Mouse (Mus musculus): ENCODE results near the gene Fstl1. TPM values are rescaled to one million over a fixed set of nuclear protein-coding genes. Genes with fewer than 3 reads are reported as not detected.

Fstl1 gene
- polyA plus RNA-seq, 1 experiment from 2014 or later: 641 TPM

DNA sequence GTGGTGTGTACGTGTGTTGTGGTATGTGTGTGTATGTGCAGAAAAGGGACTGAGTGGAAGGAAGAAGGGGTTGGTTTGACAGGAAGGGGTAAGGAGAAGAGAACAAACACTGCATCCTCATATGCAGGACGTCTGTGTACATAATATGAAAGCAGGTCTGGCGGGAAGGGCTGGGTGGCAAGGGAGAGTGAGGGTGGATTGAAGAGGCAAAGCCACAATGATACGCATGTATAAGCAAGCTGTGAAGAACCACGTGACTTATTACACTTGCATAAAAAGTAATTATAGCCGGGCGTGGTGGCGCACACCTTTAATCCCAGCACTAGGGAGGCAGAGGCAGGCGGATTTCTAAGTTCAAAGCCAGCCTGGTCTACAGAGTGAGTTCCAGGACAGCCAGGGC is 89.2 kb downstream of the Fstl1 start:
- H3K4me1 ChIP-seq (replicated peaks; ENCODE audit: insufficient read depth, low read length): peaks cover 6% of the 10 kb centered on the region; the same call in 1 of the 2 replicates
- no peaks in the 10 kb centered on the region for H3K36me3 ChIP-seq (ENCODE audit: insufficient read depth, low read length)
- H3K27ac ChIP-seq: no peak overlapping the region
- no peaks in the 10 kb centered on the region for H3K27me3 ChIP-seq (ENCODE audit: insufficient read depth, low read length)
- H3K4me3 ChIP-seq (replicated peaks; ENCODE audit: low read depth, low read length): no peak overlapping the region
- DNase-seq (ENCODE audit: low spot score) (no peak), ATAC-seq (replicated peaks; ENCODE audit: low FRiP score, low read depth) (no peak)
- TF ChIP-seq CTCF (IDR thresholded peaks at IDR 0.05; ENCODE audit: low read depth): no peak
- no peaks in the 10 kb centered on the region; the same call in 1 of the 2 replicates for H3K9me3 ChIP-seq (replicated peaks; ENCODE audit: low read length)
- no peak overlapping the region for H3K9ac ChIP-seq (ENCODE audit: low read depth, low read length)
- WGBS: 82% methylated on average over 9 of the region's 9 CpGs
- H3K4me2 ChIP-seq (ENCODE audit: low read length): no peak overlapping the region

DNA sequence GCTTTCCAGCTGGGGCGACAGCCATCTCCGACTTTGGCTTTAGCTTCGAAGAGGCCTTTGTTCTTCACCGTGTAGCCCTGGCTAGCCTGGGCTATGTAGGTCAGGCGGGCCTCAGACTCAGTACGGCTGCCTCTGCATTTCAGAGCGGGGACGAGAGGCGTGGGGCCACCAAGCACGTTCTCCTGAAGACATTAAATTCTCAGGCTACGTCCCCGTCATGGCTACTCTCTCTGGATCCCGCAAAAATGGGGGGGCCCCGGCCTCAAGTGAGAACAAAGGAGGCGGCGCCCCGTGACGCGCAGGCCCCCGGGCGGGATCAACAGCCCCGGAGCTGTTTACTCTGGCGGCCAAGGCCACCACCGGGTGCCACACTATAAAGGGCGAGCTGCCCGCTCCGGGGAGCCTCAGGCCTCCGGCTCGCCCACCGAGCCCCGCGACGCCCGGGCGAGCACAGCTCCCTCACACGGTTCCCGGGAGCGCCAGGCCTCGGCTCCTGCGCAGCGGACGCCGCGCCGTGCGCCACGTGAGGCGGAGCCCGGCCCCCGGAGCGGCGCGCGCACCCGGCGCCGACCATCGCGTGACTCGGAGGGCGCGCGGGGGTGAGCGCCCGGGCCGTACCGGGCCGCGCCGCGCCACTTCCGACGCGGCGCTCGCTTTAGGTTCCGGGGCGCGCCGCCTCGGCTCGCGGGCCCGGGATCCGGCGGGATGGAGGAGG is 91.3 kb downstream of the Fstl1 start, which contains the start of gene Lrrc58:
Gene Lrrc58, plus strand, starts transcription at position 599 of the 715 bp plus-strand sequence.
- H3K27ac ChIP-seq: peak within 1 kb of the TSS; percentile 99
- H3K4me2 ChIP-seq (ENCODE audit: low read length): peak within 1 kb of the TSS; percentile 75
- H3K9me3 ChIP-seq (replicated peaks; ENCODE audit: low read length): no peaks in the 10 kb centered on the region
- no peaks in the 10 kb centered on the region for H3K27me3 ChIP-seq (ENCODE audit: insufficient read depth, low read length)
- DNase-seq (ENCODE audit: low spot score) (peak; percentile 84), ATAC-seq (replicated peaks; ENCODE audit: low FRiP score, low read depth) (peak; percentile 94)
- H3K9ac ChIP-seq (ENCODE audit: low read depth, low read length): peak within 1 kb of the TSS; percentile 94
- no peaks in the 10 kb centered on the region for H3K36me3 ChIP-seq (ENCODE audit: insufficient read depth, low read length)
- no peak for TF ChIP-seq CTCF (IDR thresholded peaks at IDR 0.05; ENCODE audit: low read depth)
- peak within 1 kb of the TSS; percentile 93 for H3K4me3 ChIP-seq (replicated peaks; ENCODE audit: low read depth, low read length)
- WGBS: 4% methylated on average over 70 of the region's 86 CpGs
- H3K4me1 ChIP-seq (replicated peaks; ENCODE audit: insufficient read depth, low read length): peaks cover 13% of the 10 kb centered on the region

DNA sequence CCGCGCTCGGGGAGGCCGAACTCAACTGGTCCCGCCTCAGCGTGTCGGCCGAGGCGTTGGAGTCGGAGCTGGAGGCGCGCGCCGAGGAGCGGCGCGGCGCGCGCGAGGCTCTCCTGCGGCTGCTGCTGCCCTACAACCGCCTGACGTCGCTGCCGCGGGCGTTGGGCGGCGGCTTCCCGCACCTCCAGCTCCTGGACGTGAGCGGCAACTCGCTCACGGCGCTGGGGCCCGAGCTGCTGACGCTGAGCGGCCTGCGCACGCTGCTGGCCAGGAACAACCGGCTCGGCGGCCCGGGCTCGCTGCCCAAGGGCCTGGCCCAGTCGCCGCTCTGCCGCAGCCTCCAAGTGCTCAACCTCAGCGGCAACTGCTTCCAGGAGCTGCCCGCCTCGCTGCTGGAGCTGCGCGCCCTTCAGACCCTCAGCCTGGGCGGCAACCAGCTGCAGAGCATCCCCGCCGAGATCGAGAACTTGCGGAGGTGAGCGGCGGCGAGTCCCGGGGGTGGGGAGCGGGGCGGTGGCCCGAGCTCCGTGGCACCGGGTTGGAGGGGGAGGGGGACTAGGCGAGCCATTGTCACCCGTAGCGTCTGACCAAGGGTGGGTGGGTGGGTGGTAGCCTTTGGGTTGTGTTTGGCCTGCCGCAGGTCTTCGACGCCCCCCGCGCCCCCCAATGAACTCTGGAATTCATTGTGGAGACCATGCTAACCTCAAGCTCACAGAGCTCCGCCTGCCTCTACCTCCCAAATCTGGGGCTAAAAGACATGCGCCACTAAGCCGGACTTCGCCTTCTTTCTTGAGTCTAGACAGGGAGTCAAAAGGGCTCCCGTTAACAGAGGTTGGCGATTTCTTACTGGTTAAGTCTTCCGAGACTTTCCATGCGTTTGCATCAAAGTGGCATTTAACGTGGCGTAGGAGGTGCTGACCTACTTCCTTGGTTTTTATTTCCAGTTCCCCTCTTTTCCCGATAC is 92.1 kb downstream of the Fstl1 start:
- DNase-seq (ENCODE audit: low spot score): peak; percentile 72
- peak overlapping the region; percentile 75 for H3K4me2 ChIP-seq (ENCODE audit: low read length)
- H3K4me3 ChIP-seq (replicated peaks; ENCODE audit: low read depth, low read length): peak overlapping the region; percentile 93
- peak overlapping the region; percentile 94 for H3K9ac ChIP-seq (ENCODE audit: low read depth, low read length)
- peak overlapping the region; percentile 99 for H3K27ac ChIP-seq
- TF ChIP-seq CTCF (IDR thresholded peaks at IDR 0.05; ENCODE audit: low read depth): no peak
- peaks cover 13% of the 10 kb centered on the region for H3K4me1 ChIP-seq (replicated peaks; ENCODE audit: insufficient read depth, low read length)
- 1% methylated on average over 85 of the region's 87 CpGs for WGBS
- no peaks in the 10 kb centered on the region for H3K36me3 ChIP-seq (ENCODE audit: insufficient read depth, low read length)
- ATAC-seq (replicated peaks; ENCODE audit: low FRiP score, low read depth): peak; percentile 15
- H3K9me3 ChIP-seq (replicated peaks; ENCODE audit: low read length): no peaks in the 10 kb centered on the region
- H3K27me3 ChIP-seq (ENCODE audit: insufficient read depth, low read length): no peaks in the 10 kb centered on the region

DNA sequence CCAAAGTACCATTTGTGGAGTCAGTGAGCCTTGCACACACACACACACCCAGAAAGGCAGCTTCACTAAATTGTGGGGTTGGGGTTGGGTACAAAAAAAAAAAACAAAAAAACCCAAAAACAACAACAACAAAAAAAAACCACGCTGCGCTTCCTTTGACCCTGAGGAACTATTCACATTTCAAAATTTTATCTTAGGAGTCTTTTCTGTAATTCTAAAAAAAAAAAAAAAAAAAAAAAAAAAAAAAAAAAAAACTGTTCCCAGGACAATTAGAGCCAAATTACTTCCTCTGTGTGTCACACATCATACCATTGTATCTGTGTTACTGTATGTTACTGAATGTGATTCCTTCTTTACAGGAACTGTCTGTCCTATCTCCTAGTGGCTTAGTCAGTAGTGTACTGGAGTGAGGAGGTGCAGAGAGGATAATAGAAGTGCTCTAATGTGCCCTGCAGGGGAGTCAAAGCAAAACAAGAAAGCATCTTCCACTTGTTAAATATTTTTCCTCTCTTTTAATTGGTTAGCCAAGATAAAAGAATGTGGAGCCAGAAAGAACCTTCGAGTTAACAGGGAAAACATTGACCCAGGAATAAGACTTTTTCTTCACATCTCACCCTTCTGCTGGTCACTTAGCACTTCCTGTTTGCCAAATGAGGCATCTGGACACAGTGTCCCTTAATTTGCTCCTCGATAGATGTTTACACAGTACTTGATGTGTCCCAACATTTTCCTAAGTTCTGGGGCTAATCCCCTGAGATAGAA is 93.0 kb downstream of the Fstl1 start:
- peak overlapping the region; percentile 93 for H3K4me3 ChIP-seq (replicated peaks; ENCODE audit: low read depth, low read length)
- peak overlapping the region; percentile 75 for H3K4me2 ChIP-seq (ENCODE audit: low read length)
- no peak for ATAC-seq (replicated peaks; ENCODE audit: low FRiP score, low read depth)
- H3K27me3 ChIP-seq (ENCODE audit: insufficient read depth, low read length): no peaks in the 10 kb centered on the region
- H3K36me3 ChIP-seq (ENCODE audit: insufficient read depth, low read length): no peaks in the 10 kb centered on the region
- peaks cover 13% of the 10 kb centered on the region for H3K4me1 ChIP-seq (replicated peaks; ENCODE audit: insufficient read depth, low read length)
- H3K9me3 ChIP-seq (replicated peaks; ENCODE audit: low read length): no peaks in the 10 kb centered on the region
- peak overlapping the region; percentile 94 for H3K9ac ChIP-seq (ENCODE audit: low read depth, low read length)
- WGBS: 13% methylated on average over 4 of the region's 4 CpGs
- peak; percentile 64 for DNase-seq (ENCODE audit: low spot score)
- TF ChIP-seq CTCF (IDR thresholded peaks at IDR 0.05; ENCODE audit: low read depth): no peak
- peak overlapping the region; percentile 99 for H3K27ac ChIP-seq

DNA sequence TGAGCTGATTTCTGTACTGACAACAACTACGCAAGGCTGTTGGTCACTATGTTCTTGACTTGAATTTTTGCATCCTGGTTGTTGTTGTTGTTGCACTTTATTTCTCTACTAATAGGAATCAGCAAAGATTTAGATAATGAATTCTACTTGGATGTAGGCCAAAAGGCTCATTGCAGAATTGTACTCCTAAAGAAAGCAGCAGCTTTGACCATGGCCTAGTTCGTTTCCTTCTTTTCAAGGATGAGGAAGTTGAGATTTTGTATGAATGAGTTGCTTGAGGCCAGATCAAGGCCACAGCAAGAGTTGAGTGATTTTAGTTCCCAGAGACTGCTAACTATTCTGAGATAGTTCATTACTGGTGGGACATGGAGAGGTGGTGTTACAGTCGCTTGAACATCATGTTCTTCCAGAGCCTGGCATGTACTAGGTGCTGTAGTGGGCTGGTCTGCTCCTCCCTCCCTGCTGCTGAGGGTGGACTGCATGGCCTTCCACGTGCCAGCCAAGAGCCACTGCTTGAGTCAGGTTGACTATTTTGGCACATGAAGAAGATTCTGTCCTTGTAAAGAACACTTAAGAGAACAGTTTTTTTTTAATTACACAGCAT is 94.5 kb downstream of the Fstl1 start:
- TF ChIP-seq CTCF (IDR thresholded peaks at IDR 0.05; ENCODE audit: low read depth): no peak
- Histone ChIP-seq H3K27ac (peak overlapping the region; percentile 34; the same call in 1 of the 2 replicates), H3K36me3 (ENCODE audit: insufficient read depth, low read length) (no peaks in the 10 kb centered on the region), H3K4me3 (replicated peaks; ENCODE audit: low read depth, low read length) (no peak overlapping the region), H3K9ac (ENCODE audit: low read depth, low read length) (no peak overlapping the region), H3K9me3 (replicated peaks; ENCODE audit: low read length) (no peaks in the 10 kb centered on the region), H3K4me1 (replicated peaks; ENCODE audit: insufficient read depth, low read length) (peaks cover 13% of the 10 kb centered on the region), H3K27me3 (ENCODE audit: insufficient read depth, low read length) (no peaks in the 10 kb centered on the region), H3K4me2 (ENCODE audit: low read length) (no peak overlapping the region; the same call in 1 of the 2 replicates)
- ATAC-seq (replicated peaks; ENCODE audit: low FRiP score, low read depth) (no peak), DNase-seq (ENCODE audit: low spot score) (no peak)
- WGBS: 54% methylated on average over 4 of the region's 4 CpGs

Measured in kidney, postnatal 0 days (tissue).